Mouse (Mus musculus) T-cell, adult 2 months (primary cell): Measurements from ENCODE around the gene Chpf.

Source experiments
- DNase-seq: peaks from one replicate; pipeline ENCODE4 v3.0.0; 2022; ENCODE audit warnings: low spot score

The Chpf gene

DNA sequence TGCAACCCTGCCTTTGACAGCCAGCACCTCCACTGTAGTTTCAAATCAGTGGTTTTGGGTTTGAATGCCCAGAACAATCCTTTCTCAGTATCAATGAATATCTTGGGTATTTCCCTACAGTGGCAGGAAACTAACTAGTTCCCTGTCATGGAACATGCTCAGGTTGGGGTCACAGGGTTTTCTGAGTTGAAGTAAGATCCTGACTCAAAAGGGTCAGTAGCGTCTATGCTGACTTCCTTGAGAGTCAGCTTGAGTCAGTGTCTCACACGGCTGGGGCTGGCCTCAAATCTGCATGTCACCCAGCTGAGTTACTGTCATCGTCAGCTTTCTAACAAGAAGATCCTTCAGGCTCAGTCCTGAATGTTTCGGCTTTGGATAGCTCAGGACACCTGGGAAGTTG, 19.8 kb upstream of the Chpf start:
- no peak for DNase-seq

DNA sequence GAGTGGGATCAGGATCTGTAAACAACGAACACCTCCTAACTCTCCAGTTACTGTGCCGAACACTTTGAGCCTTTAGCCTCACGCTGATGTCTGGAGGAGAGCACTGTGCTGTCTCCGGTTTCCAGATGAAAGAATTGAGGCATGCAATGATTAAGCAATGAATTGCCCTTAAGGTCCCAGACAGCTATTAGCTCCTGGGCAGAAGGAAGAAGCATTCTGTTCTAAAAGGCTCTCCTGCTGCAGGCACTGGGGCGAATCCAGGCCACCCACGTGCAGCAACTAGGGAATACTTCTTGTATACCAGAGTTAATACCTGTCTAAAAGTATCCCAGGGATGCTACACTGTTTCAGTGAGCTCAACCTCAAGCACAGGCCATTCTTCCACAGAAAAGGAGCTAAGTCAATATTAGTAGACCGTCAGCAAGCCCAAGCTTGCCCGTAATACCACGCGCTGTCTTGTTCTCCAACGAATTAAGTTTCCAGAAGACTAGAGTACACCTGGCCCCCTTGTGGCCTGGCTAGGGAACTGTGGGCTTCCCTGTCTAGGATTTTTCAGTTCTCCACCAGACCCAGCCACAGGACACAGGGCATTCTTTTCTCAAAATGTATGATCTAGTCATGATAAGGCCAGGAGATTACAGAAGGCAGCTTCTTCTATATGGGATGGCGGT, 15.9 kb upstream of the Chpf start:
- DNase-seq = no peak

DNA sequence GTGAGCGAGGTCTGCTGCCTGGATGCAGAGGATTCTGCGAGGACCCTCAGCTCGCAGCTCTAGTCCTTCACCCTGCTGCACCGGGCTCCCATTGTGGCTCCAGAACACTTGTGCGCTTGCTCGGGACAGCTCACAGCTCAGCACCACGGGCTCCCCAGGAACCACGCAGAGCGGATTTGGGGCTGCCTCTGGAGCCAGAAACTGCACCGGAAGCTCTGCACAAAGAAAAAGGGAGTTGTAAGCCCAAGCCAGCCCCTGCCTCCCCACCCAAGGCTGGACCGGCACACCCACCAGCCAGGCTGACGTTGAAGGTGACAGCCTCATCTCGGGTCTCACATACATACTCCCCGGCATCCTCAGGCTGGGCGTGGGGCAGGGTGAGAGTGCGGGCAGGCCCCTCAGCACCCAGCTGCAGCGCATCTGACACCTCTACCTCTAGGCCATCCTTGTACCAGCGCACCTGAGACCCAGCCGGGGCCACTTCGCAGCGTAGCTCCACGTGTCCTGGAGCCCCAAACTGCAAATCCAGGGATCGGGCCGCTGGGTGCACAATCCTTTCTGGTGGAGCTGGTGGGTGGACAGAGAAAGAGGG, 13.6 kb upstream of the Chpf start:
- no peak for DNase-seq

DNA sequence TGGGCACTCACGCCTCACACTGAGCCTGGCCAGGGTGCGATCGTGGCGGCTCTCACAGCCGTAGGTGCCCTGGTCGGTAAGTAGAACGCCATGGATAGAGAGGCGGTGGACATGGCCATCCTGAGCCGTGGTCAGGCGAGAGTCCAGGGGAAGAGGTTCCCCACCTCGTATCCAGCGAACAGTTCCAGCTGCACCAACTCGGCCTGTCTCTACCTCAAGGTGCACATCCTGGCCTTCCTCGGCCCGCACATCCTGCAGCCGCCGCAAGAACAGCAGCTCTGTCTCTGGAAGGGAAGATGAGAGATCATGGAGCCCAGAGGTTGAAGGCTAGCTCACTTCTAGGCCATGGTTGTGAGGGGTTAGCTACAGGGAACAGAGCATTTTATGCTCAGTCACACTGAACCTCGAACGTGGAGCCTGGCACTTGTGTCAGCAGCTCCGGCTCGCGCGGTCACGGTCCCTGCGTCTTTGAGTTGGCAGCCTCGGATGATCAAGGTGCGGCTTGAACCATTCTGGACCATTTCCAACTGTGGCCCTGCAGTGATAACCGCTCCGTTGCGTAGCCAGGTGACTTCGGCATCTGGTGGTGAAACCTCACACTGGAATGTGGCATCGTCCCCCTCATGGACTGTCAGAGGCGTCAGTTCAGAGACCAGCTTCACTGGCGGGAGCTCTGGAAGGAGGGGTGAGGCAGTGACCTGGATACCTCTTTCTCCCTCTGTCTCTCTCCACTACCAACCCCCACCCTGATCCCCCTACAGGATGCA, 11.9 kb upstream of the Chpf start:
- no peak for DNase-seq

DNA sequence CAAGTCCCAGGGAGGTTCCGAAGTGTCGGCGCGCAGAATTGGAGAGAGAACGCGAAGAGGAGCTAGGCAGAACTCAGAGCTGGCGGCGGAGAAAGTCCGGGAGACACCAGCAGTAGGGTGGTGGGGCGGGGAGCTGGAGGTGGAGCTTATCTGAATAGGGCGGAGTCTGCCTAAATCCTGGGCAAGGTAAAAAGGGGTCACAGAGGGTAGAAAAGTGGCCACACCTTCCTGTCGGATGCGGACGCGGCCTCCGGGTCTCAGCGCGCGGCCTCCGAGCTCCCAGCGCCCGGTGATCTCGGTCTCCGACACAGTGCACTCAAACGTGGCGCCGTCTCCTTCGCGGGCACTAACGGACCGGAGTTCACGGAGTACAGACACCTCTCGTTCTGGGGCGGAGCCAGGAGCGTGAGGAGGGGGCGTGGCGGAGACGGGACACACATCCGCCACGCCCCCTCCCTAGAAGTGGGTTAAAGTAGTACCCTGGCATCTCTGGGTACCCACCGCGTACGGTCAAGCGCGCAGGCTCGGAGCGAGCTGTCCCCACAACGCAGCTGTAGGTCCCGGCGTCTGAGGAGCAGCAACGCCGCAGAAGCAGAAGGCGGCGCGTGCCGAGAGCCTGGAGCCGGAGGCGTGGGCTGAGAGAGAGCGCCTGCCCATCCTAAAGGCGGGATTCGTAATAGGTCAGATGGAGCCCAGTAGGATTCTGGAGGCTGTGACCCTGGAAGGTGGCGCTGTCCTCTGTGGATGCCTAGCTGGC, 8.5 kb upstream of the Chpf start:
- DNase-seq = peak; percentile 64

DNA sequence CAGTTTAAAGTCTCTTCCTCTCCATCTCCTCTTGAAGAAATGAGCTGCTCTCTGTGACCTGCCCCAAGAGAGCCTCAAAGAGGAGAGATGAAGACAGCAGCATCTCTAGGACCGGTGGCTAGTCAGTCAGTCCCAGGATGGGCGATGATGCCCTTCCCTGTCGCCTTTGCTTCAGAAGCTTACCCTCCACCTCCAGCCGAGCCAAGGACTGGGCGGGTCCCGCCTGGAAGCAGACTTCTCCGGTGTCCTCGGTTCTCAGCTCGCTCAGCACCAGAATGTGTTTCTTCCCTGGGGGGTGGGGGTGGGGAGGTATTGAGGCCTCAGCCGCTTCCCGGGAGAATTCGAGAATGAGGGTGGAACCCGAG, 7.9 kb upstream of the Chpf start:
- DNase-seq = no peak

DNA sequence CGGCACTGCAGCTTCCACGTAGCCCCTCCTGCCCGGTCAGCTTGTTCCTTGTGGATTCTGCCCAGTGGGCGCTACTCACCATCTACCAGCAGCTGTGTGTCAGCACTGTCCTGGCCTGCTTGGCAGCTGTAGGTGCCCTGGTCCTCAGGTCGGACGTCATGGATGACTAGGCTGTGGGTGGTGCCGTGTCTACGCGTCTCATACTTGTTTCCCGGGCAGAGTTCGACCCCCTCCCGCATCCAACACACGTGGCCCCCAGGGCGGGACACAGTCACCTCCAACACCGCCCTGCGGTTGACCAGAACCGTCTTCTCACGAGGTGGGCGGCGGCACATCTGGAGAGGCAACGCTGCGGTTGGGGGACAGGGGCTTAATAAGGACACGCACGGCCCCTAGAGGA, 7.5 kb upstream of the Chpf start:
- DNase-seq = peak; percentile 16

DNA sequence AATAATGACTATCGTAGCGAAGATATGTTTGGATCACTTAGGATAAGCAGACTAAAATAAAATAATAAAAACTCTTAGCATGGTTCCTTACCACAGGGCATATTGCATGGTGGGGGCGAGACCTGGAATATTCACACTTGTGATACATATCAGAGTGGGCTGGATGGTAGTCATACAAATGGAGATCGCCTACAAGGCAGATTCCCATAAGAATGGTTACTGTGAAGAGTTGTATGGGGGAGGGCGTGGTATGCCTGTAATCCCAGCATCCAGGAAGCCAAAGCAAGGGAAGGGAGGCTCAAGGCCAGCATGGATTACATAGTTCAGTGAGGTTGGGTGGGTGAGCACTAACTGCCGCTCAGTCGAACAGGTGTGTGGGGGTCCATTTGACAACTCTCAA, 1.6 kb upstream of the Chpf start:
- no peak for DNase-seq

DNA sequence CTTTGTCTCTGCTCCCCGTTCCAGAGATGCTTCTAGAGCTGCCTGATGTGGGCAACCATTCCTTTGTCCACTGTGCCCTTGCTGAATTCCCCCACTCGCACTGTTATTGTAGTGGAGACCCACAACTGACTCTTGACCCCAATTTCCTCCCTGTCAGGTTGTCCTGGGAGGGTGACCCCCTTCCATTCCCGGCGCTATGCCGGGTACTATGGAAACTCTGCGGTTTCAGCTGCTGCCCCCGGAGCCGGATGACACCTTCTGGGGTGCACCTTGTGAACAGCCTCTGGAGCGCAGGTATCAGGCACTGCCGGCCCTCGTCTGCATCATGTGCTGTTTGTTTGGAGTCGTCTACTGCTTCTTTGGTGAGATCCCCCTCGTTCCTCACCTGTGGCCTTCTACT, 929 bp upstream of the Chpf start:
- no peak for DNase-seq

DNA sequence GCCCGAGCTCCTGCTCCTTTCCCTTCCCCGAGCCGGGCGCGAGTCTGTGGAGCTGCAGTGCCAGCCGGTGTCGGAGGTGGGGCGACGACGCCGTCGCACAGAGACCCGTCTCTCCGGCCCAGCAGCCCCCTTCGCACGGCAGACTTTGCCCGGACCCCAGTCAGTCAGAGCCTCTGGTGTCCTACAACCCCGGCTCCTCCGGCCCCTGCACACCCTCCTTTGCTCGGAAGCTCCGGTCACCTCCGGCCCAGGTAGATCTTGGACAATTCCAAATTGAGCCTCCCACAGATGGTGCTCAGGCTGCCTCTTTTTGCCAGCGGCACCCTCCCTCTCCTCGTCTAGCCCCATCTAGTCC, 505 bp upstream of the Chpf start:
- DNase-seq = no peak

DNA sequence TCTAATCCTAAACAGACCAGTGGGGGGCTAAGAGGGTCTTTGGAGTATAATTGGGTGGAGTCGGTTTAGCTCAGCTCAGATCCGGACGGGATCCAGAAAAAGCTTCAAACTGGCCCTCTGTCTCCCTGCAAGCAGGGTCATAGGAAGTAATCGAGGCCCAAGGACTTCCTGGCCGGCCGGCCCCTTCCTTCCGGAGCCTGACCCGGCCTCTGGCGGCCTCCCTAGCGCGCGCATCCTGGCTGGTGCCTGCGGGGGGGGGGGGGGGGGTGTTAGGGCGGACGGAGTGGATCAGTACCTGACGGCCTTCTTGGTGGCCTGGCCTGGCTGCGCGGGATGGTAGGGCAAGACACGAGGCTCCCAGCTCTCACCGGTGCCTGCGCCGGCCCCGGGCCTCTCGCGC, 610 bp downstream of the Chpf start:
- no peak for DNase-seq

DNA sequence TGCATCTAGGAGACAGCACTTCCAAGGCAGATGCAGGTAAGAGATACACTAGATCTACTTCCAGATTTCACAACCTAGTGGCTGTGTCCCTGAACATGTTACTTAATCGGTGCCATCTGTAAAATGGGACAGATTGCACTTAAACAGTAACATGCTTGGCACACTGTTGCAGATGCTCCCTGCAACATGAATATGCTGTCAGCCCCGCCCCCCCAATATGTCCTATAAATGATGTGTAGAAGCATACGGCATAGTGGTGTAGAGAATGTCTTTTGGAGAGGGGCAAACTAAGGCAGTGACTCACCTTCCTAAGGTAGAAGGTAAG, 1.2 kb downstream of the Chpf start:
- DNase-seq = no peak

DNA sequence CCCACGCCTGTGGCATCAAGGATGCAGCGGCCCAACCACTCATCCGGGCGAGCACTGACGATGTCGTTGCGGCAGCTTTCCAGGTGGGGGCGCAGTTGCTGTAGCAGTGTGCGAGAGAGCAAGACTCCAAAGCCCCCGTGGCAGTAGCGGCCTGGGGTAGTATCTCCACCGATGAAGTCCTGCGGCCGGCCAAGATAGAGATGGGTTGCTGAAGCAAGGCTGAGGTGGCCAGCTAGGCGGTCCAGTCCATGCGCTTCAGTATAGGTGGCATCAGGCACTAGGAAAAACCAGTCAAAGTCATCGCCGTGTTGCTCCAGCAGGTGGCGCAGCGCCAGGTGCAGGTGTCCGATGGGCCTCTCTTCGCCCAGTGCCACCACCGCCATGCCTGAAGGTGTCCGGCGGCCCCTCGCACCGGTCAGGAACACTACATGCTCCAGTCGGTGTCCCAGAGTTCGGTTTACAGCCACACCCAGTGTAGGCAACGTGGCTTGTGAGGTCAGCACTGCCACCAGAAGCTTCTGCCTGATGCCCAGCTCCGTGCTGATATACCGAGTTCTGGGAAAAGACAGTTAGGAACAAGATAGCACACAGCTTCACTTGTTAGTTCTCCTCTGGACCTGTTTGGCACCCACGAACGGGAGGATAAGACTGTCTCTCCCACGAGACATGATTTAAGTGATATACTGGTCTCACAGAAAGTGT, 1.7 kb downstream of the Chpf start:
- peak; percentile 70 for DNase-seq

DNA sequence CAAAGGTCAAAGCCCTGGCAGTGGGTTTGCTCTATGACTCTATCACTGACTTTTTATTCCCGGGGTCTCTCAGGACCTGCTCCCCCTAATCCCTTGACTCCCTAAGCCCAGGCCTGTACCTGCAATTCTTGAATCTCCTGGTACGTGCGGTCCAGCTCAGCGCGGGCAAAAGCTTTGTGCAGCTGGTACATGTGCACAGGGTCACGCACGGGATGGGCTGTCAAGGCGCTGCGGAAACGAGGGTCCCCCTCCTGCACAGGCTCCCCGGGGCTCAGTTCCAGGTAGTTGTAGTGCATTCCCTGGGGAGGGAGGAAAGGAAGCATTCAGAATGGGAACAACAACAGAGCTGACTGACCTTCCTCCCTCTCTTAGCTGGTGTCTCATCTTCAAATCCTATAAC, 2.7 kb downstream of the Chpf start:
- no peak for DNase-seq

DNA sequence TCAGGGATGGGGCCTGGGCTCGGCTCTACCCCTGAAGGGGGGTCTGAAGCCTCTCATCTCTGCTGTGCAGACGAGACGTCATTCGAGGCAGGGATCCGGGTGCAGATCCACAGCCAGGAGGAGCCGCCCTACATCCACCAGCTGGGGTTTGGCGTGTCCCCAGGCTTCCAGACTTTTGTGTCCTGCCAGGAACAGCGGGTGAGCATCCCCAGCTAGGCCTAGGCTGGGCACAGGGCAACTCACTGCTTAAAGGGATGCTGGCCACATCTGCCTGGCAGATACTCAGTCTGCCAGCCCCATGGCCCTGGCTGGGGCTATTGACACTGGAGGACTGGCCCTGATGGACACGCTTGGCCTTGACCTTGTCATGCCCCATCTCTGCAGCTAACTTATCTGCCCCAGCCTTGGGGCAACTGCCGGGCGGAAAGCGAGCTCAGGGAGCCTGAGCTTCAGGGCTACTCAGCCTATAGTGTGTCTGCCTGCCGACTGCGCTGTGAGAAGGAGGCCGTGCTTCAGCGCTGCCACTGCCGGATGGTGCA, 9.8 kb downstream of the Chpf start:
- DNase-seq = no peak

DNA sequence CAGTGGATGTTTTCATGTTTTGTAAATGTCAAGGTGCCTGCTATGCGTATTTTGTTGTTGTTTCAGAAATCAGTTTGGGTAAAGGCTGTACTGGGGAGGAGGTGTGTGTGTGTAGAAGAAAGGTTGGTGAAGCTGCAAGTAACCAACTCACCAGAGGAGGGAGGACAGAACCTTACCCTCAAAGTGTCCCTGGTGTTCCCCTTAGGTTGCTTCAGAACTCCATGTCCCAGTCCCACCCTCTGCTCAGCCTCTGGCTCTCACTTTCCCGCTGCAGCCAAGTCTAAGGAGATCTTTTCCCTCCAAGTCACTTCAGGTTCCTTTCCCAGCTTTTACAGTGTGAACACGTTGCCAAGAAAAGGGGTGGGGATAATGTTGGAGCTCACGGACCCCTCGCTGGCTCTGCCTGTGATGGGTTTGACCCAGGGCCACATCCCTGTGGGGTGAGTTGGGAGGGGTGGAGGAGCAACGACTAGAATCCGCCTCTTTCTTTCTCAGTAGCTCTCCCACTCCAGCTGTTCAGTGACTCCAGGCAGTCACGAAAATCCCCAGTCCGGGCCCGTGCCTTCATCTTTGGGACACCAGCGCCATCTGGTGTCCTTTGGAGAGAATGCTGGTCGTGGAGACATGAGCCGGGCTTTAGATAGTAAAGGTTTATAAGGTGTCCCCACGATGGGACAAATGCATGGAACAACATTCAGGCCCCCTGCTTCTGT, 11.7 kb downstream of the Chpf start:
- DNase-seq = peak; percentile 67

DNA sequence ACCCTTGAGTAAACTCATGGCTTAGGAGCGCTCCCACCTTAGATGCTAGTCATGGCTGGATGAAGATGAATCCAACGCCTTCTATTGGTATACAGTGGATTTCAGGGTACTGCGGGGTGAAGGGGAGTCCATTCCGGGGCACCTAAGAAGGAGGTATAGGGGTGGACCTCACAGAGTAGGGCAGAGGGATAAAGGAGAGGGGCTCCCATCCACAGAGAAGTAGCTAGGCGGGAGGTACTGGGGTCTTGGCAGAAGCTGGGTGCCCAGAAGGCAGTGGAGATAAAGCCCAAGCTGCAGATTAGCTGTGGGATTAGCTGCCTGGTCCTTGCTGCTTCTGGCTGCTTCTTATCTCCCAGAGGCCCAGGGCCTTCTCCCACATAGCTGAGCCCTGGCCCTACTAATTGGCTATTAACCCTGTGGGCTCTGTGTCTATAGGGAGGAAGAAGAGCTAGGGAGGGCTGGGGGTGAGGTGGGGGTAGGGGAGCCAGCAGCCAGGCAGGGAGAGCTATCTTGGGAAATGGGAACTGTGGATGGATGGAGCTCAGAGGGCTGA, 15.4 kb downstream of the Chpf start:
- no peak for DNase-seq

DNA sequence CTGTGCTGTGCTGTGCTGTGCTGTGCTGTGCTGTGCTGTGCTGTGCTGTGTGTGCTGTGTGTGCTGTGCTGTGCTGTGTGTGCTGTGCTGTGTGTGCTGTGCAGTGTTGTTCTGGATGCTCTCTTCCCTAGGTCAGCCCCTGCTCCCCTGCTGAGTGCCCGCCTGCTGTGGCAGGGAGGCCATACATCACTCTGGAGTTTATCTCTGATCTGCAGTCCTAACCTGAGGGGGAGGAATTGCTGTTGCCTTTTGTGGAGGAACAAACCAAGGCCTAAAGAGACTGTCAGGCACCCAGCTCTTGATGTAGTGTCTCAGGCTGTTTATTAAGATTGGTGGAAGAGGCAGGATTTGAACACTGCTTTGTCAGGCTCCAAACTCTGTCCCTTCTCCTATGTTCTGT, 16.5 kb downstream of the Chpf start:
- DNase-seq = no peak

DNA sequence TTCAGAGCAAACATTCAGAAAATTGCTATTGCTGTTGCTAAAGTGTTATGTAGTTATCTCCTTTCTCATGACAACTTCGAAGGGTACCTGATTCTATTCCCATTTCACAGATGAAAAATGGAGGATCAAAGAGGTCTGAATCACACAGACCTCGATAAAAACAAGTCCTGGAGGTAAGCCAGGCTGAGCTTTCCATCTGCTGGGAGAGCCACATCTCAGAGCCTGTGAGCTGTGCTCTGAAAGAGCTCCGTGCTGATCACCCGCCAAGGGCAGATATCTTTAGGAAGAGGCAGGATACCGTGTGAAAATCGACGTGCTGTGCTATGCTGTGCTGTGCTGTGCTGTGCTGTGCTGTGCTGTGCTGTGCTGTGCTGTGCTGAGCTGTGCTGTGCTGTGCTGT, 18.8 kb downstream of the Chpf start:
- no peak for DNase-seq

DNA sequence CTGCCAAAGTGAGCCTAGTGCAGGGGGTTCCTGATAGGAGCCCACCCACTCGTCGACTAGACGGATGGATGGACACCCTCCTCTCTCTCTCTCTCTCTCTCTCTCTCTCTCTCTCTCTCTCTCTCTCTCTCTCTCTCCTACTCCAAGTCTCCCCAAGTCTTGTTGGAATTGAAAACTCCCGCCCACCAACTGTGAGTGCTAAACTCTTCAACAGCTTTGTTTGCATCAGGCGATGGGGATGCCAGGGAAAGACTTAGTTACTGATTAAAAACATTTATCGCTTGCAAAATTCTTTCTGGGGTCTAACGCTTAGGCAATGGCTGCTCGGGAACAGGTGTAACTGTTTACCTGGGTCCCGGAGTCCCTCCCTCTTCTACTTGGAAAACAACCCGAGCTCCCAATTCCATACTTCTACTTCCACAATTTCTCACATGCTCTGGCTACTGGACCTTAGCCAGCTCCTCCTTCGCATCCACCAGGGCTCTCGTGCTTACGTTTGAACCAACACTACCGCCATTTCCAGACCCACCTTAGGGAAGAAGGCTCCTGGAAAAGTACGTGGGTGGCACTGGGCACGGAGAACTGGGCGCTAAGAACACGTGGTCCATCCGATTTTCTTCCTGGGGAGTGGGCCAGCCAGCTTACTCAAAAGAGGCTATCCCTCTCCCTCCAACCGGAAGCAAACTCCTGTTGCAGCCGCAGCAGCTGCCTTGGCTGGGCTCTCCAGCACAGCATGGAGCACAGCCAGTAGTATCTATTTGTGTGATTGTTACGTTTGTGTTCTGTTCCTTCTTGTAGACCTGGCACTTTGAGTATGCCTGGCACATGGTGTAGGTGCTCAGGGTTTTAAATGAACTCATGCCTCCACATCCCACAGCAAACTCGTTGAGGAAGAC, 20.1 kb downstream of the Chpf start:
- DNase-seq = no peak
